12 mouse cellular contexts compared by ENCODE assay signal in genomic region chr17:31540809-31541459, GRCm38 (mm10). TPM values are rescaled to one million over a fixed set of nuclear protein-coding genes. Genes with fewer than 3 reads are reported as not detected.
A peak's percentile ranks its signal among the peaks of the same experiment; 100 is the strongest.
DNase-seq lines count a peak whose midpoint lies in the region; ATAC-seq and TF ChIP-seq lines count a peak whose summit lies in the region.
"Had no signal": no experiment of that assay in that cellular context is flagged by ENCODE, and none has a peak within 500 bp of the region (broad histone marks: within the 10 kb centered on the region; RNA-seq: fewer than 3 reads in every experiment).

No protein-coding gene starts in this region.

- H3K27me3 ChIP-seq in intestine, embryonic 14.5 days (replicated peaks; ENCODE audit: control insufficient read depth, insufficient read depth, low read length): no peaks in the 10 kb centered on the region
- no peaks in the 10 kb centered on the region for H3K27me3 ChIP-seq in intestine, postnatal 0 days (replicated peaks; ENCODE audit: control insufficient read depth, insufficient read depth, low read length)
- H3K27me3 ChIP-seq in stomach, embryonic 14.5 days (ENCODE audit: control insufficient read depth, insufficient read depth, low read length): no peaks in the 10 kb centered on the region
- no peaks in the 10 kb centered on the region for H3K27me3 ChIP-seq in stomach, postnatal 0 days (ENCODE audit: control insufficient read depth, insufficient read depth, low read length)
- H3K27me3 ChIP-seq in limb, embryonic 14.5 days (ENCODE audit: control insufficient read depth, insufficient read depth, low read length): no peaks in the 10 kb centered on the region

- TF ChIP-seq POLR2A in limb, embryonic 14.5 days (IDR thresholded peaks at IDR 0.05; ENCODE audit: borderline replicate concordance, extremely low read depth, insufficient read depth, insufficient read length): no peak

- no peak overlapping the region for H3K4me2 ChIP-seq in intestine, embryonic 14.5 days (ENCODE audit: low read length)
- no peak overlapping the region for H3K4me2 ChIP-seq in intestine, postnatal 0 days (replicated peaks; ENCODE audit: low read depth)
- no peak overlapping the region for H3K4me2 ChIP-seq in stomach, embryonic 14.5 days (replicated peaks; ENCODE audit: low read depth, low read length)
- H3K4me2 ChIP-seq in stomach, postnatal 0 days (replicated peaks; ENCODE audit: low read depth): no peak overlapping the region
- H3K4me2 ChIP-seq in limb, embryonic 14.5 days (replicated peaks; ENCODE audit: low read depth, low read length, severe bottlenecking): no peak overlapping the region

- no peak for TF ChIP-seq EP300 in stomach, postnatal 0 days (optimal IDR thresholded peaks at IDR 0.05)

- 0 out of 2 replicates have a peak overlapping the region, but pooled peaks have one; percentile 36 for H3K27ac ChIP-seq in intestine, embryonic 14.5 days (ENCODE audit: low read depth)
- H3K27ac ChIP-seq in intestine, postnatal 0 days (ENCODE audit: low read depth, low read length): no peak overlapping the region
- 0 out of 2 replicates have a peak overlapping the region, but pooled peaks have one; percentile 29 for H3K27ac ChIP-seq in stomach, embryonic 14.5 days (ENCODE audit: low read length)
- H3K27ac ChIP-seq in stomach, postnatal 0 days (replicated peaks): no peak overlapping the region
- H3K27ac ChIP-seq in limb, embryonic 14.5 days (replicated peaks; ENCODE audit: low read depth, low read length): peak overlapping the region; percentile 63

- H3K9ac ChIP-seq in intestine, embryonic 14.5 days (ENCODE audit: low read length): no peak overlapping the region
- no peak overlapping the region for H3K9ac ChIP-seq in intestine, postnatal 0 days (ENCODE audit: low read depth, low read length)
- H3K9ac ChIP-seq in stomach, embryonic 14.5 days (replicated peaks; ENCODE audit: low read depth, low read length): no peak overlapping the region
- no peak overlapping the region for H3K9ac ChIP-seq in stomach, postnatal 0 days (ENCODE audit: low read length)
- no peak overlapping the region; the same call in 1 of the 2 replicates for H3K9ac ChIP-seq in limb, embryonic 14.5 days (ENCODE audit: low read depth, low read length, severe bottlenecking)

- H3K4me3 ChIP-seq in intestine, embryonic 14.5 days (ENCODE audit: low read depth, low read length): no peak overlapping the region
- H3K4me3 ChIP-seq in intestine, postnatal 0 days (ENCODE audit: low read depth, low read length): no peak overlapping the region
- no peak overlapping the region for H3K4me3 ChIP-seq in stomach, embryonic 14.5 days (ENCODE audit: low read depth, low read length)
- no peak overlapping the region for H3K4me3 ChIP-seq in stomach, postnatal 0 days (ENCODE audit: low read depth, low read length)
- no peak overlapping the region for H3K4me3 ChIP-seq in limb, embryonic 14.5 days (replicated peaks; ENCODE audit: low read length)

- H3K4me1 ChIP-seq in intestine, embryonic 14.5 days (replicated peaks; ENCODE audit: control insufficient read depth, insufficient read depth, low read length): peaks cover 20% of the 10 kb centered on the region
- H3K4me1 ChIP-seq in intestine, postnatal 0 days (replicated peaks; ENCODE audit: control insufficient read depth, insufficient read depth, low read length): no peaks in the 10 kb centered on the region
- H3K4me1 ChIP-seq in stomach, embryonic 14.5 days (ENCODE audit: control insufficient read depth, insufficient read depth, low read length): peaks cover 9% of the 10 kb centered on the region
- no peaks in the 10 kb centered on the region; the same call in 1 of the 2 replicates for H3K4me1 ChIP-seq in stomach, postnatal 0 days (replicated peaks; ENCODE audit: control insufficient read depth, insufficient read depth)
- peaks cover 19% of the 10 kb centered on the region for H3K4me1 ChIP-seq in limb, embryonic 14.5 days (ENCODE audit: control insufficient read depth, insufficient read depth, low read length)

- H3K9me3 ChIP-seq in intestine, embryonic 14.5 days (ENCODE audit: control insufficient read depth, low read length): no peaks in the 10 kb centered on the region
- H3K9me3 ChIP-seq in intestine, postnatal 0 days (ENCODE audit: control insufficient read depth): no peaks in the 10 kb centered on the region
- no peaks in the 10 kb centered on the region for H3K9me3 ChIP-seq in stomach, embryonic 14.5 days (ENCODE audit: control insufficient read depth, low read depth, low read length)
- H3K9me3 ChIP-seq in stomach, postnatal 0 days (ENCODE audit: control insufficient read depth, low read length): no peaks in the 10 kb centered on the region
- H3K9me3 ChIP-seq in limb, embryonic 14.5 days (ENCODE audit: control insufficient read depth, low read length): no peaks in the 10 kb centered on the region

- TF ChIP-seq CTCF in intestine, postnatal 0 days (IDR thresholded peaks at IDR 0.05; ENCODE audit: low read depth): no peak
- no peak for TF ChIP-seq CTCF in stomach, postnatal 0 days (IDR thresholded peaks at IDR 0.05; ENCODE audit: low read depth)

- ATAC-seq in intestine, embryonic 14.5 days (replicated peaks; ENCODE audit: low FRiP score, low TSS enrichment, low read depth): no peak
- no peak for ATAC-seq in intestine, postnatal 0 days
- ATAC-seq in stomach, embryonic 14.5 days (ENCODE audit: insufficient number of reproducible peaks, insufficient read depth, low FRiP score, low read depth): no peak
- no peak for ATAC-seq in stomach, postnatal 0 days (ENCODE audit: low FRiP score, low TSS enrichment)
- peak; percentile 72 for ATAC-seq in limb, embryonic 14.5 days (ENCODE audit: low FRiP score, low read depth)
- ATAC-seq in CD4-positive, CD25-positive, alpha-beta regulatory T cell, adult 4 months: no peak

- 53% methylated on average over 4 of the region's 4 CpGs for WGBS in intestine, embryonic 14.5 days
- 67% methylated on average over 4 of the region's 4 CpGs for WGBS in intestine, postnatal 0 days
- 56% methylated on average over 4 of the region's 4 CpGs for WGBS in stomach, embryonic 14.5 days
- WGBS in stomach, postnatal 0 days: 53% methylated on average over 4 of the region's 4 CpGs
- 19% methylated on average over 4 of the region's 4 CpGs for WGBS in limb, embryonic 14.5 days

- no peak for DNase-seq in intestine, embryonic 14.5 days (ENCODE audit: low spot score)
- DNase-seq in stomach, postnatal 0 days (ENCODE audit: low spot score): no peak
- no peak for DNase-seq in limb, embryonic 14.5 days (ENCODE audit: low spot score)
- DNase-seq in urinary bladder, adult 18-20 months (ENCODE audit: low spot score in 2 of 2): no peak
- DNase-seq in adrenal gland, adult 2 months: no peak
- DNase-seq: left cerebral cortex, postnatal 4 days; lung, postnatal 4 days; right cerebral cortex, postnatal 4 days; thymus, adult 18-20 months had no signal

- H3K36me3 ChIP-seq in intestine, embryonic 14.5 days (ENCODE audit: control insufficient read depth, insufficient read depth, low read length): no peaks in the 10 kb centered on the region
- no peaks in the 10 kb centered on the region for H3K36me3 ChIP-seq in intestine, postnatal 0 days (ENCODE audit: control insufficient read depth, insufficient read depth)
- no peaks in the 10 kb centered on the region for H3K36me3 ChIP-seq in stomach, embryonic 14.5 days (ENCODE audit: control insufficient read depth, insufficient read depth, low read length)
- no peaks in the 10 kb centered on the region for H3K36me3 ChIP-seq in stomach, postnatal 0 days (ENCODE audit: control insufficient read depth, insufficient read depth, low read length)
- no peaks in the 10 kb centered on the region for H3K36me3 ChIP-seq in limb, embryonic 14.5 days (ENCODE audit: control insufficient read depth, insufficient read depth, low read length)

RNA-seq across cellular contexts. Expression of gene Ndufv3, which starts 21.0 kb away (rescaled TPM):
- 386 and 427 TPM in 2 replicates for polyA plus RNA-seq in intestine, embryonic 14.5 days (2014; fragmentation: Nextera tagmentation; extraction: Ambion mirVana)
- polyA plus RNA-seq in intestine, postnatal 0 days (2015; fragmentation: Nextera tagmentation; extraction: Ambion mirVana): 534 and 558 TPM in 2 replicates
- polyA plus RNA-seq in stomach, embryonic 14.5 days (2014; fragmentation: Nextera tagmentation; extraction: Ambion mirVana): 296 and 346 TPM in 2 replicates
- 334 and 344 TPM in 2 replicates for polyA plus RNA-seq in stomach, postnatal 0 days (2015; fragmentation: Nextera tagmentation; extraction: Ambion mirVana)
- polyA plus RNA-seq in limb, embryonic 14.5 days (2012; rRNA removed): 86.4 and 103 TPM in 2 replicates
- polyA plus RNA-seq in limb, embryonic 14.5 days (2014; fragmentation: Nextera tagmentation; extraction: Ambion mirVana): 277 and 285 TPM in 2 replicates
- 100 to 1,000 TPM; 217 to 229 TPM for polyA plus RNA-seq in CD4-positive, CD25-positive, alpha-beta regulatory T cell, adult 4 months (2017; shearing (Covaris generic))
- total RNA-seq in adrenal gland, adult 2 months (2021): 100 to 1,000 TPM; 472 to 552 TPM
- 84.6 and 101 TPM in 2 replicates for polyA plus RNA-seq in adrenal gland, adult 2 months (2012; rRNA removed)

RNA-seq across cellular contexts. Expression of gene Wdr4, which starts 21.2 kb away (rescaled TPM):
- 49.1 and 53.1 TPM in 2 replicates for polyA plus RNA-seq in intestine, embryonic 14.5 days (2014; fragmentation: Nextera tagmentation; extraction: Ambion mirVana)
- 11.7 and 12.5 TPM in 2 replicates for polyA plus RNA-seq in intestine, postnatal 0 days (2015; fragmentation: Nextera tagmentation; extraction: Ambion mirVana)
- 34.7 and 36.7 TPM in 2 replicates for polyA plus RNA-seq in stomach, embryonic 14.5 days (2014; fragmentation: Nextera tagmentation; extraction: Ambion mirVana)
- 14.9 and 15.6 TPM in 2 replicates for polyA plus RNA-seq in stomach, postnatal 0 days (2015; fragmentation: Nextera tagmentation; extraction: Ambion mirVana)
- 45.0 and 52.6 TPM in 2 replicates for polyA plus RNA-seq in limb, embryonic 14.5 days (2012; rRNA removed)
- 29.6 and 31.5 TPM in 2 replicates for polyA plus RNA-seq in limb, embryonic 14.5 days (2014; fragmentation: Nextera tagmentation; extraction: Ambion mirVana)
- polyA plus RNA-seq in CD4-positive, CD25-positive, alpha-beta regulatory T cell, adult 4 months (2017; shearing (Covaris generic)): 10 to 100 TPM; 18.2 to 24.9 TPM
- 10 to 100 TPM; 15.8 to 19.1 TPM for total RNA-seq in adrenal gland, adult 2 months (2021)
- 35.0 and 41.2 TPM in 2 replicates for polyA plus RNA-seq in adrenal gland, adult 2 months (2012; rRNA removed)

RNA-seq across cellular contexts. Expression of gene Pknox1, which starts 23.6 kb away (rescaled TPM):
- polyA plus RNA-seq in intestine, embryonic 14.5 days (2014; fragmentation: Nextera tagmentation; extraction: Ambion mirVana): 39.4 and 43.5 TPM in 2 replicates
- polyA plus RNA-seq in intestine, postnatal 0 days (2015; fragmentation: Nextera tagmentation; extraction: Ambion mirVana): 10.3 and 11.2 TPM in 2 replicates
- 44.4 and 45.1 TPM in 2 replicates for polyA plus RNA-seq in stomach, embryonic 14.5 days (2014; fragmentation: Nextera tagmentation; extraction: Ambion mirVana)
- 9.5 and 9.8 TPM in 2 replicates for polyA plus RNA-seq in stomach, postnatal 0 days (2015; fragmentation: Nextera tagmentation; extraction: Ambion mirVana)
- polyA plus RNA-seq in limb, embryonic 14.5 days (2012; rRNA removed): 30.1 and 34.6 TPM in 2 replicates
- 35.8 and 39.4 TPM in 2 replicates for polyA plus RNA-seq in limb, embryonic 14.5 days (2014; fragmentation: Nextera tagmentation; extraction: Ambion mirVana)
- polyA plus RNA-seq in CD4-positive, CD25-positive, alpha-beta regulatory T cell, adult 4 months (2017; shearing (Covaris generic)): 10 to 100 TPM; 48.3 to 58.9 TPM
- total RNA-seq in adrenal gland, adult 2 months (2021): 10 to 100 TPM; 20.6 to 24.3 TPM
- polyA plus RNA-seq in adrenal gland, adult 2 months (2012; rRNA removed): 12.0 and 17.2 TPM in 2 replicates

Comparison
In these comparisons a context has a peak if more than half of its experiments do, and no peak if none do; other contexts are left out.
1. H3K27ac ChIP-seq: peak in intestine, embryonic 14.5 days (single experiment), stomach, embryonic 14.5 days (single experiment) and limb, embryonic 14.5 days (single experiment); none in intestine, postnatal 0 days (single experiment) and stomach, postnatal 0 days (single experiment).